Mouse (Mus musculus) C2C12 (cell line): ENCODE measurements at regions not wholly inside any gene's neighbourhood (a gene's known extent, or its start where the extent isn't known, plus 50 kb on each side); places are given as distances from the start of the nearest gene placed in this dataset.

Experiments used
- CEBPB ChIP-seq: IDR thresholded peaks from one replicate; pipeline ENCODE4 v1.6.1; 2011; ENCODE audit warnings: low read depth, mild to moderate bottlenecking, control low read depth, moderate library complexity
- CTCF ChIP-seq: IDR thresholded peaks from one replicate; pipeline ENCODE4 v1.5.1; 2011; ENCODE audit not compliant: control insufficient read depth, insufficient read depth, insufficient read length
- MAX ChIP-seq: IDR thresholded peaks from one replicate; pipeline ENCODE4 v1.6.1; 2011; ENCODE audit warnings: mild to moderate bottlenecking, control low read depth
- MYOD1 ChIP-seq: IDR thresholded peaks from one replicate; pipeline ENCODE4 v1.6.1; 2011; ENCODE audit warnings: low read depth; ENCODE audit not compliant: control insufficient read depth, insufficient read length
- MYOG ChIP-seq: IDR thresholded peaks from one replicate; pipeline ENCODE4 v1.6.1; 2011; ENCODE audit not compliant: control insufficient read depth, insufficient read length; ENCODE audit errors: extremely low read depth
- USF1 ChIP-seq: IDR thresholded peaks from one replicate; pipeline ENCODE4 v1.6.1; 2011; ENCODE audit warnings: low read depth, mild to moderate bottlenecking, control low read depth, moderate library complexity

- no peak for TF ChIP-seq CTCF
- no peak for TF ChIP-seq MAX
- TF ChIP-seq USF1, result no peak
- no peak for TF ChIP-seq MYOG
- TF ChIP-seq MYOD1, result no peak
- no peak for TF ChIP-seq CEBPB
These were observed 90.3 kb upstream of the Gm47985 start for GRCm38 (mm10) chr1:151092035-151092434.
